Mouse (Mus musculus) embryonic facial prominence, embryonic 10.5 days (tissue): ENCODE measurements around the gene Sdc4. TPM values are rescaled to one million over a fixed set of nuclear protein-coding genes. Genes with fewer than 3 reads are reported as not detected.

Source experiments
- DNase-seq: peaks from one replicate; pipeline ENCODE4 v3.0.0-alpha.2; 2017; ENCODE audit warnings: low spot score
- H3K27ac ChIP-seq: fragments of 300-500 bp; sonication (generic); replicated peaks from 2 replicates; pipeline ENCODE4 v1.5.1; 2016; ENCODE audit warnings: mild to moderate bottlenecking
- H3K27me3 ChIP-seq: fragments of 300-500 bp; sonication (generic); replicated peaks from 2 replicates; pipeline ENCODE4 v1.6.1; 2016; ENCODE audit warnings: low read depth, mild to moderate bottlenecking; ENCODE audit not compliant: poor library complexity, severe bottlenecking
- H3K36me3 ChIP-seq: fragments of 300-500 bp; sonication (generic); replicated peaks from 2 replicates; pipeline ENCODE4 v1.6.1; 2016; ENCODE audit warnings: mild to moderate bottlenecking, moderate library complexity
- H3K4me1 ChIP-seq: fragments of 300-500 bp; sonication (generic); 2 replicates; pipeline ENCODE4 v1.6.1; 2016
- H3K4me3 ChIP-seq: fragments of 300-500 bp; sonication (generic); 2 replicates; pipeline ENCODE4 v1.5.1; 2016; ENCODE audit warnings: mild to moderate bottlenecking, moderate library complexity
- H3K9me3 ChIP-seq: fragments of 300-500 bp; sonication (generic); 2 replicates; pipeline ENCODE4 v1.6.1; 2016; ENCODE audit warnings: mild to moderate bottlenecking
- WGBS: fragments of 180-500 bp; shearing (Covaris S2); methylation state at CpG from one replicate; pipeline ENCODE4 v1.1.7; 2016; 5-methylcytosine and 5-hydroxymethylcytosine counted together
- polyA plus RNA-seq: library from polyadenylated mRNA; unstranded; fragments of >200 nt; fragmentation: Nextera tagmentation; extraction: Ambion mirVana; gene quantifications from 2 replicates; pipeline ENCODE4 v1.2.1, GENCODE M21; 2016

The Sdc4 gene
- polyA plus RNA-seq, 1 experiment from 2014 or later: 26.0 TPM

DNA sequence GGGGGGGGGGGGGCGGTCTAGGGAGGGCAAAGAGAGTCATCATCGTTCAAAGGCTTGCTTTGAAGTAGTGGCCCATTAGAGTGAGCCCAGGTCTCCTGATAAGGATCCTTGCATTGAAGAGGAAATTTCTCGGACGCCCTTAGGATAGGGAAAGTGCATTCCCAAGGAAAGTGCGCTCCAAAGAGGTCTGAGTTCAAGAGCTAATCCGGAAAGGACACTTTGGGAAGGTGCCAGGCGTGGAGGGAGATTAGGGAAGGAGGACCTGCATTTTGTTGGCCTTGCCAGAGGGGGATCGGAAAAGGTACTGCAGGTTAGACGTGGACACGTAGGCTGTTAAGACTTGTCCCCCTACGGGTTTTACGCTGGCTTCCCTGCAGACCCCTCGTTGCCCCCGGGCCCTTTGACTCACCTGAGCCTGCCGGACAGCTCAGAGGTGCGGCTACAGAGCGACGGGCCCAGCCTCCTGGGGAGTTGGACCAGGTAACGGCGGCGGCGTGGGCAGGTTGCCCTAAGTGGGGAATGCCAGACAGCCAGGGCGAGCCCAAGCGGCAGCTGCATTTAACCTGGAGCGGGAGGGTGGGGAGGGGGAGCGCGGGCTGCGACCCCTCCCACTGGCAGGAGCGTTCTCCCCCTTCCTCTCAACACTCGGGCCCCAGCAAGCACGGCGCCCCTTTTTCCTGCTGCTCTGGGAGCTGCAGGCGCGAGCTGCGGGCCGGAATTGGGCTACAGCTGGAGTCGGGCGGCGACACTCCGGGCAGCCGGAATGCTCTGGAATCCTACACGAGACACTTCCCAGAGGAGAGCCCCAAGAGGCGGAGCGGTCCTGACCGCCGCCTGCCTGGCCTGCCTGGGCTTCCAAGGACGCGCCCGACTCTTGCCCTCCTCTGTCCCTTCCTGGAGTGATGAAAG lies 39.4 kb downstream of the Sdc4 start:
- no peaks in the 10 kb centered on the region for H3K36me3 ChIP-seq
- H3K27ac ChIP-seq: no peak overlapping the region
- H3K9me3 ChIP-seq: no peaks in the 10 kb centered on the region
- H3K4me1 ChIP-seq: peaks cover 39% of the 10 kb centered on the region
- peak overlapping the region; percentile 55 for H3K4me3 ChIP-seq
- WGBS: 2% methylated on average over 49 of the region's 49 CpGs
- peak; percentile 67 for DNase-seq
- H3K27me3 ChIP-seq: peaks cover 100% of the 10 kb centered on the region

DNA sequence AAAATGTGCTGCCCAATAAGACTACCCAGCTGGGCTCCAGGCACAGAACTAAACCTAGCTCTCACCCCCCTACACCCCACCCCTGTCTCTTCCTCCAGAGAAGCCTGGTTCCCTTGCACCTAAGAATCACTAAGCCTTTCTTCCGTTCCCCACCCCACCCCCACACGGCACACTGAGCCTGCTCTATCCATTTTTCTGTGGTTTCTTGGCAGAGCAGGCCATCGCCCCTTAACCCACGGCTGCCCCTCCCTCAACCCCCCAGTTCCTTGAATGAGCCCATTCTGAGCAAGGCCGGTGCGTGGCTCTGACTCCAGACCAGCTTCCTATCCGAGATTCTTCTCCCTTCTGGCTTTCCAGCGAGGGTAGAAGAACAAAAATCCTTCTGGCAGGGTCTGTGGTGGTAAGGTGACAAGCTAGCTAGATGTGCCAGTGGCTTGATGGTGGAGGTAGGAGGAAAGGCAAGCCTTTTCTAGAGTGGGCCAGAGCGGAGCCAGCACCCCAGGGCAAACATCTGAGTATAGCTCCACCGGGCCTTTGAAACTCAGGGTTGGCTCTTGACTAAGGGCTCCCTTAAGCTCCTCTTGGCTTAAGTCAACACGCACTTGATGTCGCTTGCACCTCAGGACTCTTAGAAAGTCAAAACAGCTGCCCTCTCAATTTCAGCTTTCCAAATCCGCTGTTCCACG lies 40.1 kb downstream of the Sdc4 start:
- Histone ChIP-seq H3K9me3 (no peaks in the 10 kb centered on the region), H3K27ac (no peak overlapping the region), H3K36me3 (no peaks in the 10 kb centered on the region), H3K4me1 (peaks cover 39% of the 10 kb centered on the region), H3K4me3 (no peak overlapping the region), H3K27me3 (peaks cover 100% of the 10 kb centered on the region)
- no peak for DNase-seq
- WGBS: 5% methylated on average over 14 of the region's 14 CpGs

GRCm38 (mm10) chr2:164402906-164403305 lies 40.8 kb downstream of the Sdc4 start, which contains the start of gene Rbpjl:
Gene Rbpjl, plus strand, starts transcription at chr2:164403141.
- Histone ChIP-seq H3K9me3 (peaks cover 4% of the 10 kb centered on the region), H3K27me3 (peaks cover 96% of the 10 kb centered on the region), H3K4me3 (peak within 1 kb of the TSS; percentile 55; the same call in 1 of the 2 replicates), H3K27ac (no peak within 1 kb of the TSS), H3K4me1 (peaks cover 39% of the 10 kb centered on the region), H3K36me3 (no peaks in the 10 kb centered on the region)
- peak; percentile 89 for DNase-seq
- 3% methylated on average over 17 of the region's 17 CpGs for WGBS

DNA sequence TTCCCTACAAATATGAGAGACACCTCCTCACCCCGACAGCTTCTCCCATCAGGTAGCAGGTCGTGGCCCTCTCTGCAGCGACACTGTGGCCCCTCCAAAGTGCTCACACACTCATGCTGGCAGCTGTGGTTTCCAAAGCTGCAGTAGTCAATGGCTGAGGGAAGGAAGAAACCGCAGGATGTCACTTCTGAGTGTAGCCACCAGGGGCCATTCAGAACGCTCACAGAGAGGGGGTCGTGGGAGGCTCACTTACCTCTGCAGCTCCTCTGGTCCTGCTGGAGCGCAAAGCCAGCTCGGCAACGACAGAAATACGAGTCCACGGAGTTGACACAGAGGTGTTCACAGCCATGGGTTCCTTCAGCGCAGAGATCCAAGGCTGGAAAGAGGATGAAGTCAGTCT lies 46.8 kb downstream of the Sdc4 start:
- WGBS: 72% methylated on average over 12 of the region's 12 CpGs
- peaks cover 9% of the 10 kb centered on the region for H3K4me1 ChIP-seq

GRCm38 (mm10) chr2:164396076-164396475 lies 47.6 kb downstream of the Sdc4 start:
- Histone ChIP-seq H3K36me3 (no peaks in the 10 kb centered on the region), H3K4me1 (peaks cover 9% of the 10 kb centered on the region), H3K27ac (no peak overlapping the region), H3K9me3 (peaks cover 15% of the 10 kb centered on the region), H3K4me3 (no peak overlapping the region), H3K27me3 (peaks cover 51% of the 10 kb centered on the region)
- no peak for DNase-seq
- WGBS: 93% methylated on average over 7 of the region's 7 CpGs

More for the DNA sequence above, 46.8 kb downstream of the Sdc4 start:
- H3K4me3 ChIP-seq: no peak overlapping the region
- no peak for DNase-seq
- H3K27ac ChIP-seq: no peak overlapping the region
- no peaks in the 10 kb centered on the region for H3K36me3 ChIP-seq
- peaks cover 14% of the 10 kb centered on the region for H3K9me3 ChIP-seq
- H3K27me3 ChIP-seq: peaks cover 52% of the 10 kb centered on the region

DNA sequence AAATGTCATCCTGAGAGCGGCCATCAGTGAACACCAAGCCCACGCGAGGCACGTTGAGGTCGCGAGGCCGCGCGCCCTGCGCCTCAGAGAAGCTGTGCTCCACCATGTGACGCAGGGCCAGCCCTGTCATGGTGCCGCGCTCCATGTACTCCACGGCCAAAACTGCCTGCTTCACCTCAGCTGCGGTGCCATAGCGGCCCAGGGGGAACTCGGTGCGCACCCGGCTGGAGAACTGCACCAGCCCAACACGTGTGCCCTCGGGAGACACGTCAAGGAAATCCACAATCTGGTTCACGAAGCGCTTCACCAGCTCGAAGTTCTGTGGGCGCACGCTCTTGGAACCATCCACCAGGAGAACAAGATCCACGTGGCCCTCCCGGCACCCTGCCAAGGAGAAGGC lies 50.6 kb downstream of the Sdc4 start:
- H3K9me3 ChIP-seq: peaks cover 16% of the 10 kb centered on the region
- H3K27ac ChIP-seq: no peak overlapping the region
- no peak overlapping the region for H3K4me3 ChIP-seq
- 78% methylated on average over 29 of the region's 29 CpGs for WGBS
- H3K36me3 ChIP-seq: no peaks in the 10 kb centered on the region
- H3K27me3 ChIP-seq: peaks cover 52% of the 10 kb centered on the region
- DNase-seq: no peak
- peaks cover 13% of the 10 kb centered on the region for H3K4me1 ChIP-seq

GRCm38 (mm10) chr2:164389499-164389898 lies 54.2 kb downstream of the Sdc4 start:
- H3K4me1 ChIP-seq: peaks cover 29% of the 10 kb centered on the region
- DNase-seq: peak; percentile 92
- H3K9me3 ChIP-seq: 0 out of 2 replicates have a peak, but pooled peaks cover 4% of the 10 kb centered on the region
- under 1% methylated on average over 30 of the region's 30 CpGs for WGBS
- peak overlapping the region; percentile 84 for H3K27ac ChIP-seq
- H3K27me3 ChIP-seq: peaks cover 69% of the 10 kb centered on the region
- peak overlapping the region; percentile 63 for H3K4me3 ChIP-seq
- H3K36me3 ChIP-seq: no peaks in the 10 kb centered on the region

GRCm38 (mm10) chr2:164389020-164389419 lies 54.7 kb downstream of the Sdc4 start, which contains the start of gene Slpi:
Gene Slpi, minus strand, starts transcription at chr2:164389095.
- Histone ChIP-seq H3K4me3 (peak within 1 kb of the TSS; percentile 63), H3K27ac (peak within 1 kb of the TSS; percentile 84), H3K9me3 (0 out of 2 replicates have a peak, but pooled peaks cover 4% of the 10 kb centered on the region), H3K27me3 (peaks cover 69% of the 10 kb centered on the region), H3K36me3 (no peaks in the 10 kb centered on the region), H3K4me1 (peaks cover 29% of the 10 kb centered on the region)
- peak; percentile 76 for DNase-seq
- WGBS: under 1% methylated on average over 17 of the region's 17 CpGs

- peaks cover 29% of the 10 kb centered on the region for H3K4me1 ChIP-seq
- WGBS: 17% methylated on average over 8 of the region's 8 CpGs
- peaks cover 59% of the 10 kb centered on the region for H3K27me3 ChIP-seq
- peak; percentile 57 for DNase-seq
- H3K36me3 ChIP-seq: no peaks in the 10 kb centered on the region
- no peak overlapping the region for H3K27ac ChIP-seq
- H3K4me3 ChIP-seq: no peak overlapping the region
- 0 out of 2 replicates have a peak, but pooled peaks cover 4% of the 10 kb centered on the region for H3K9me3 ChIP-seq
These were observed 56.7 kb downstream of the Sdc4 start for GRCm38 (mm10) chr2:164386953-164387352.

GRCm38 (mm10) chr2:164385927-164386763 lies 57.5 kb downstream of the Sdc4 start:
- Histone ChIP-seq H3K4me3 (peak overlapping the region; percentile 31), H3K4me1 (peaks cover 29% of the 10 kb centered on the region), H3K27ac (peak overlapping the region; percentile 79), H3K36me3 (no peaks in the 10 kb centered on the region), H3K27me3 (peaks cover 52% of the 10 kb centered on the region), H3K9me3 (0 out of 2 replicates have a peak, but pooled peaks cover 3% of the 10 kb centered on the region)
- DNase-seq: peak; percentile 82
- 10% methylated on average over 18 of the region's 18 CpGs for WGBS

GRCm38 (mm10) chr2:164383656-164384399 lies 59.9 kb downstream of the Sdc4 start:
- WGBS: 67% methylated on average over 11 of the region's 11 CpGs
- no peak overlapping the region for H3K4me3 ChIP-seq

More at GRCm38 (mm10) chr2:164383656-164384399, 59.9 kb downstream of the Sdc4 start:
- Histone ChIP-seq H3K4me1 (peaks cover 18% of the 10 kb centered on the region), H3K27ac (0 out of 2 replicates have a peak overlapping the region, but pooled peaks have one; percentile 6), H3K36me3 (no peaks in the 10 kb centered on the region), H3K9me3 (no peaks in the 10 kb centered on the region), H3K27me3 (peaks cover 29% of the 10 kb centered on the region)
- no peak for DNase-seq
